Mouse (Mus musculus): ENCODE data around the gene Gm10974.

- TF ChIP-seq POLR2A (IDR thresholded peaks at IDR 0.05; ENCODE audit: insufficient read depth, low read depth, low read length) (no peak), CTCF (IDR thresholded peaks at IDR 0.05) (no peak), EP300 (IDR thresholded peaks at IDR 0.05; ENCODE audit: insufficient read depth, low read depth, low read length) (no peak)
Observed at GRCm38 (mm10) chr7:66387419-66387812, 21.7 kb downstream of the Gm10974 start.
